27 mouse cellular contexts compared by ENCODE assay signal in the genomic region with DNA sequence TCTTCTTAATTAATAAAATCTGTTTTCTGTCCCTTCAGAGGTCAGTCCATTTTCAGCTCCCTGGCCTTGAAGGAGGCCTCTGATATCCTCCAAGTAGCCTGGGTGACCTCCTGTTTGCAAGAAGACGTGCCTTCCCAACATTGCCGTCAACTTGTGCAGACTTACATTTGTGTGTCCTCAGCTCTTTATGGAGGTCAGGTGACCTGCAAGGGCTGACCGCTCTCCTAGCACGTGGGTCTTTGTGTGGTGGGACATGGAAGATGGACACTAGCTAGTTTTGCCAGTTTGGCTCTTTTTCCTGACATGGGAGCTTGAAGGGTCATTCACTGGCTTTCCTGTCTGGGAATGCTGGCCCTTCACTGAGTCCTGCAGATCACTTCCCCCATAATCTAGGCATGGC.
DNase-seq lines count a peak whose midpoint lies in the region; ATAC-seq lines count a peak whose summit lies in the region.
"Had no signal": no experiment of that assay in that cellular context is flagged by ENCODE, and none has a peak within 500 bp of the region (broad histone marks: within the 10 kb centered on the region; RNA-seq: fewer than 3 reads in every experiment).

No protein-coding gene starts in this region.

- no peak overlapping the region for H3K9ac ChIP-seq in kidney, embryonic 14.5 days (ENCODE audit: low read depth, low read length)
- H3K9ac ChIP-seq: embryonic facial prominence, embryonic 13.5 days; forebrain, embryonic 12.5 days; heart, embryonic 13.5 days; hindbrain, embryonic 14.5 days had no signal

- no peaks in the 10 kb centered on the region for H3K27me3 ChIP-seq in kidney, embryonic 14.5 days (ENCODE audit: control insufficient read depth, insufficient read depth, low read length)
- H3K27me3 ChIP-seq: embryonic facial prominence, embryonic 13.5 days; forebrain, embryonic 12.5 days; heart, embryonic 13.5 days had no signal

- no peak overlapping the region for H3K4me3 ChIP-seq in kidney, embryonic 14.5 days (ENCODE audit: low read length)
- H3K4me3 ChIP-seq: embryonic facial prominence, embryonic 10.5 days; embryonic facial prominence, embryonic 13.5 days; erythroblast, embryonic 14.5 days; forebrain, embryonic 12.5 days; gastrocnemius, adult 2 months; heart, embryonic 10.5 days; heart, embryonic 13.5 days had no signal

- WGBS in kidney, embryonic 14.5 days, result 66% methylated on average over 4 of the region's 4 CpGs

- H3K4me1 ChIP-seq in kidney, embryonic 14.5 days (ENCODE audit: control insufficient read depth, insufficient read depth, low read length), result no peaks in the 10 kb centered on the region
- H3K4me1 ChIP-seq: forebrain, embryonic 12.5 days had no signal

- no peaks in the 10 kb centered on the region for H3K36me3 ChIP-seq in kidney, embryonic 14.5 days (ENCODE audit: control insufficient read depth, insufficient read depth, low read length)
- H3K36me3 ChIP-seq: embryonic facial prominence, embryonic 10.5 days; embryonic facial prominence, embryonic 13.5 days; forebrain, embryonic 12.5 days; heart, embryonic 10.5 days; heart, embryonic 13.5 days had no signal

- no peak overlapping the region for H3K4me2 ChIP-seq in kidney, embryonic 14.5 days (replicated peaks; ENCODE audit: low read depth, low read length)
- H3K4me2 ChIP-seq: embryonic facial prominence, embryonic 13.5 days; forebrain, embryonic 12.5 days; heart, embryonic 13.5 days; hindbrain, embryonic 14.5 days had no signal

- no peaks in the 10 kb centered on the region for H3K9me3 ChIP-seq in kidney, embryonic 14.5 days (ENCODE audit: control insufficient read depth, low read length)
- H3K9me3 ChIP-seq: embryonic facial prominence, embryonic 10.5 days; embryonic facial prominence, embryonic 13.5 days; forebrain, embryonic 12.5 days; heart, embryonic 10.5 days; heart, embryonic 13.5 days had no signal

- peak; percentile 78 for DNase-seq in kidney, adult 11 months
- peak; percentile 40 to 72 for DNase-seq in kidney, adult 8-10 months
- DNase-seq in kidney, adult 9 months, result peak; percentile 66
- peak; percentile 56 to 78 for DNase-seq in kidney, postnatal 25 days
- DNase-seq in thymus, postnatal 0 days (ENCODE audit: low spot score), result no peak
- no peak for DNase-seq in frontal cortex, adult 2 months (ENCODE audit: extremely low spot score in 1 of 2, low spot score in 1 of 2)
- no peak for DNase-seq in testis, postnatal 14 days (ENCODE audit: low spot score)
- DNase-seq: adrenal gland, adult 8-10 months; adrenal gland, postnatal 36 days; cerebellum, adult 18-20 months; cerebellum, adult 9-10 months; cerebellum, postnatal 14 days; gastrocnemius, adult 2 months; gastrocnemius, postnatal 14 days; heart, postnatal 14 days; heart, postnatal 4 days had no signal

- no peak overlapping the region for H3K27ac ChIP-seq in kidney, embryonic 14.5 days (ENCODE audit: low read depth, low read length)
- H3K27ac ChIP-seq: embryonic facial prominence, embryonic 10.5 days; embryonic facial prominence, embryonic 13.5 days; forebrain, embryonic 12.5 days; gastrocnemius, adult 2 months; heart, embryonic 10.5 days; heart, embryonic 13.5 days; hindbrain, embryonic 14.5 days; hindbrain, postnatal 0 days had no signal

- no peak for ATAC-seq in kidney, embryonic 14.5 days (ENCODE audit: low FRiP score, low TSS enrichment)
- ATAC-seq: CD4-positive, CD25-positive, alpha-beta regulatory T cell, adult 4 months; forebrain, embryonic 16.5 days; hindbrain, postnatal 0 days had no signal

Comparison
In these comparisons a context has a peak if more than half of its experiments do, and no peak if none do; other contexts are left out.
1. DNase-seq: peak in kidney, adult 11 months (single experiment), kidney, adult 8-10 months (2 of 2), kidney, adult 9 months (single experiment) and kidney, postnatal 25 days (2 of 2); none in thymus, postnatal 0 days (single experiment), frontal cortex, adult 2 months (0 of 2) and testis, postnatal 14 days (single experiment).